Mouse (Mus musculus) thymus, adult 2 months (tissue): Measurements from ENCODE around the gene Aldh3a2.

Experiments used
- CTCF ChIP-seq: fragments of 200-500 bp; IDR thresholded peaks from 2 replicates; pipeline ENCODE4 v1.5.1; 2012; ENCODE audit warnings: mild to moderate bottlenecking, control low read depth, low read length, moderate library complexity, borderline replicate concordance; ENCODE audit not compliant: control insufficient read depth, poor library complexity, insufficient read depth; ENCODE audit errors: extremely low read depth
- POLR2A ChIP-seq: fragments of 200-500 bp; IDR thresholded peaks from 2 replicates; pipeline ENCODE4 v1.6.1; 2012; ENCODE audit warnings: mild to moderate bottlenecking, low read length, control low read depth, moderate library complexity; ENCODE audit not compliant: control insufficient read depth, poor library complexity, insufficient read depth; ENCODE audit errors: extremely low read depth

- TF ChIP-seq CTCF (no peak), POLR2A (no peak)
These were observed 39.4 kb downstream of the Aldh3a2 start for GRCm38 (mm10) chr11:61227816-61228215.
